21 mouse cellular contexts compared by ENCODE assay signal in the genomic region with DNA sequence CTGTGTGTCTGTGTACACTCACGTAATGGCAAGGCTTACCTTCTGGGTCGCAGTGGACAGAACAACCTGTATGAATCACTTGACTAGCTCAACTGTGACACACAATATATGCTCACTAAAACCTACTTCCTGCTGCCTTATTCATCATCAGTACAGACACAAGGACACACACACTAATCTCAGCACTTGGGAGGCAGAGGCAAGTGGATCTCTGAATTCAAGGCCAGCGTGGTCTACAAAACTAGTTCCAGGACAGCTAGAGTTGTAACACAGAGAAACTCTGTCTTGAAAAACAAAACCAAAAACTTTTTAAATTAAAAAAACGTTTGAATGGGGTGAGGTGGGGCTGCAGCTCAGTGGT. TPM values are rescaled to one million over a fixed set of nuclear protein-coding genes. Genes with fewer than 3 reads are reported as not detected.
"Had no signal": no experiment of that assay in that cellular context is flagged by ENCODE, and none has a peak within 500 bp of the region (broad histone marks: within the 10 kb centered on the region; RNA-seq: fewer than 3 reads in every experiment).

No protein-coding gene starts in this region.

- DNase-seq: kidney, adult 2 months; kidney, postnatal 14 days; layer of hippocampus, postnatal 36 days; lung, postnatal 14 days; right cerebral cortex, adult 18-20 months; right cerebral cortex, postnatal 25 days; thymus, adult 18-20 months; thymus, postnatal 14 days had no signal

- H3K9me3 ChIP-seq: kidney, embryonic 15.5 days; limb, embryonic 12.5 days; lung, embryonic 15.5 days; midbrain, embryonic 12.5 days; neural tube, embryonic 13.5 days had no signal

- H3K9ac ChIP-seq: kidney, embryonic 15.5 days; limb, embryonic 12.5 days; lung, embryonic 15.5 days; midbrain, embryonic 12.5 days; neural tube, embryonic 13.5 days had no signal

- ATAC-seq: intestine, embryonic 16.5 days; midbrain, embryonic 16.5 days had no signal

- H3K27me3 ChIP-seq: kidney, embryonic 15.5 days; limb, embryonic 12.5 days; lung, embryonic 15.5 days; midbrain, embryonic 12.5 days; neural tube, embryonic 13.5 days had no signal

- H3K27ac ChIP-seq: kidney, embryonic 15.5 days; limb, embryonic 12.5 days; lung, embryonic 15.5 days; macrophage; midbrain, embryonic 12.5 days; neural tube, embryonic 13.5 days had no signal

- H3K4me3 ChIP-seq: kidney, embryonic 15.5 days; limb, embryonic 12.5 days; lung, embryonic 15.5 days; midbrain, embryonic 12.5 days; neural tube, embryonic 13.5 days had no signal

- H3K4me1 ChIP-seq: midbrain, embryonic 12.5 days; neural tube, embryonic 13.5 days had no signal

- H3K4me2 ChIP-seq: kidney, embryonic 15.5 days; limb, embryonic 12.5 days; lung, embryonic 15.5 days; midbrain, embryonic 12.5 days; neural tube, embryonic 13.5 days had no signal

RNA-seq across cellular contexts. Expression of a gene that starts 28.4 kb away (rescaled TPM):
- total RNA-seq: liver, adult 2 months; megakaryocyte-erythroid progenitor cell, adult 5-6 weeks had no signal
- polyA plus RNA-seq: intestine, embryonic 16.5 days; limb, embryonic 12.5 days; liver, adult 2 months; macrophage; small intestine, adult 2 months had no signal

RNA-seq across cellular contexts. Expression of a gene that starts 48.1 kb away (rescaled TPM):
- total RNA-seq: layer of hippocampus, postnatal 36 days; left cerebral cortex, postnatal 36 days; liver, adult 2 months; megakaryocyte-erythroid progenitor cell, adult 5-6 weeks had no signal
- polyA plus RNA-seq: intestine, embryonic 16.5 days; kidney, adult 2 months; large intestine, adult 2 months; limb, embryonic 12.5 days; liver, adult 2 months; lung, embryonic 15.5 days; macrophage; small intestine, adult 2 months had no signal
